Mouse (Mus musculus) inflammation-experienced regulatory T-cells (primary cell): Measurements from ENCODE around the gene Tmem176a. TPM values are rescaled to one million over a fixed set of nuclear protein-coding genes. Genes with fewer than 3 reads are reported as not detected.

ENCODE experiments used
- polyA plus RNA-seq, 2 experiments: library from polyadenylated mRNA; unstranded; fragments of 100-300 nt; shearing (Covaris generic); gene quantifications; one replicate each; pipeline ENCODE4 v1.2.1; 2017

The Tmem176a gene
- polyA plus RNA-seq, result 1 to 10 TPM; 4.1 to 6.9 TPM

GRCm38 (mm10) chr6:48840371-48840969 is at the start of gene Tmem176a:
Gene Tmem176a, plus strand, starts transcription at chr6:48840919.

DNA sequence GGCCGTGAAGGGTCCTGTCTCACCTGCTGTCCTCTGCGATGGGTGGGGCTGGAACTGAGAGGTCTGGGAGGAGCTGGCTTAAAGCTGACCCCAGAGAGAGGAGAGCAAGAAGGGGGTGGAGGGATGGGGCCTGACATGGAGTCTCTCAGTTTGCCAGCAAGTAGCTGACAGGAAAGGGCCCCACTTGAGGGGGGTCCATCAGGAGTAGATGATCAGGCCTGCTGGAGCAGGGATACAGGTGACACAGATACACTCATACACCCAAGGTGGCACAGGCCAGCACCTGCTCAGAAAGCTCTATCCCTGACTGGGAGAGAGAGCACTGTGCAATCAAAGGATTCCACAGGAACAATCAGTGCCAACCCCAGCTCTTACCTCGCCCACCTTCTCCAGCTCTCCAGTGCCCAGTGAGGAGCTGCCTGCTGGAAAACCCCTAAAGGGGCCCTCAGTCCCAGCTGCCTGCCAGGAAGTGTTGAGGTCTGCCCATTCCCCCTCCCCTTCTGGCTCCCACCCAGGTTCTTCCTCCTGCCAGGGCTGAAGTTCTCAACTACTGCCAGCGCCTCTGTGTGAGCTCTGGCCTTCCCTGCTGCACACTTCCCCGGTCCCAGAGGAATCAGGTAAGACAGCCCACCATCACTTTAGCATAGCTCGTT is 380 bp downstream of the Tmem176a start, which contains the start of gene Tmem176b:
Gene Tmem176b (minus strand): TSS at position 524 of the 653 bp plus-strand sequence.

DNA sequence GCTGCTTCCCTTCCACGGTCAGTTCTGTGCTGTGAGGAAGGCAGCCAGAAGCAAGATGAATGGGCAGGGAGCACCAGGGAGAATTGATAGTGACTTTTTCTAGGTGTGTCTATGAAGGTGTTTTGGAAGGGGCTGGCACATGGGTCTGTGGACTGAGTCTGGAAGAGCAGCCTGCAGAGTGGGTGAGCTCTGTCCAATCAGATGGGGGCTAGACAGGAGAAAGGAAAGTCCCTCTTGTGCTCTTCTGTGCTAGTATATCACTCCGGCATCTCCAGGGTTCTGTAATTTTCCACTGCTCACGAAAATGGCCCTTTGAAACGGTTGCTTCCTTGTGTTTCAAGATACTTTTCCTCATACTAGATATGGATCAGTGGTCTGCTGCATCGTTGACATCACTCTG is 31.9 kb downstream of the Tmem176a start, which contains the start of gene Aoc1:
Gene Aoc1 (plus strand): TSS at position 301 of the 400 bp plus-strand sequence.

Other genes with a start within 250 kb of the Tmem176a start
- gene Repin1, start 247.0 kb upstream of the Tmem176a start, polyA plus RNA-seq, result 1 to 10 TPM; 5.7 to 5.9 TPM
- not detected for gene Gm44965, start 247.0 kb upstream of the Tmem176a start, polyA plus RNA-seq
- 1 to 10 TPM; 7.8 to 9.4 TPM for gene Zfp775, start 238.9 kb upstream of the Tmem176a start, polyA plus RNA-seq
- 1 to 10 TPM; 3.7 to 4.2 TPM for gene AI854703, start 214.2 kb upstream of the Tmem176a start, polyA plus RNA-seq
- gene Gimap8, start 193.7 kb upstream of the Tmem176a start, polyA plus RNA-seq, result 100 to 1,000 TPM; 148 TPM
- 100 to 1,000 TPM; 259 to 273 TPM for gene Gimap9, start 164.8 kb upstream of the Tmem176a start, polyA plus RNA-seq
- gene Gimap4, start 156.4 kb upstream of the Tmem176a start, polyA plus RNA-seq, result 1,000 to 10,000 TPM; 1,107 to 1,335 TPM
- 100 to 1,000 TPM; 791 to 847 TPM for gene Gimap6, start 132.7 kb upstream of the Tmem176a start, polyA plus RNA-seq
- gene Gm28053, start 122.3 kb upstream of the Tmem176a start, polyA plus RNA-seq, result 10 to 100 TPM; 17.0 to 31.4 TPM
- gene Gimap7, start 122.3 kb upstream of the Tmem176a start, polyA plus RNA-seq, result 100 to 1,000 TPM; 197 to 372 TPM
- gene Gimap1, start 101.9 kb upstream of the Tmem176a start, polyA plus RNA-seq, result 100 to 1,000 TPM; 528 to 608 TPM
- 100 to 1,000 TPM; 138 to 215 TPM for gene Gimap5, start 94.7 kb upstream of the Tmem176a start, polyA plus RNA-seq
- 1,000 to 10,000 TPM; 1,428 to 1,859 TPM for gene Gimap3, start 70.1 kb upstream of the Tmem176a start, polyA plus RNA-seq
- gene Tmem176b, start 577 bp downstream of the Tmem176a start, polyA plus RNA-seq, result 10 to 100 TPM in 1 of 2 experiments, 1 to 10 TPM in 1; 6.2 to 14.1 TPM
- gene Aoc1, start 32.0 kb downstream of the Tmem176a start, polyA plus RNA-seq, result 1 to 10 TPM in 1 of 2 experiments, under 1 TPM in 1; 0.16 to 3.0 TPM
- gene 1600015I10Rik, start 89.0 kb downstream of the Tmem176a start, polyA plus RNA-seq, result not detected
- gene Doxl2, start 134.0 kb downstream of the Tmem176a start, polyA plus RNA-seq, result not detected
- gene Svs1, start 145.9 kb downstream of the Tmem176a start, polyA plus RNA-seq, result under 1 TPM; 0.10 to 0.83 TPM
- gene Gpnmb, start 195.6 kb downstream of the Tmem176a start, polyA plus RNA-seq, result 1 to 10 TPM; 1.4 to 3.6 TPM
- gene Malsu1, start 232.9 kb downstream of the Tmem176a start, polyA plus RNA-seq, result 10 to 100 TPM; 71.3 to 77.4 TPM